Mouse (Mus musculus) hindbrain, embryonic 13.5 days (tissue): ENCODE results near the gene Gpr83. TPM values are rescaled to one million over a fixed set of nuclear protein-coding genes. Genes with fewer than 3 reads are reported as not detected.

Experiments used
- ATAC-seq: fragments of 200-750 bp; cut with Nextera tagmentation; 2 replicates; pipeline ENCODE4 v1.8.0; 2017; ENCODE audit warnings: moderate TSS enrichment; ENCODE audit not compliant: low FRiP score
- H3K27ac ChIP-seq: fragments of 300-500 bp; sonication (generic); 2 replicates; pipeline ENCODE4 v1.5.1; 2015; ENCODE audit warnings: inconsistent platforms, mild to moderate bottlenecking, moderate library complexity
- H3K27me3 ChIP-seq: fragments of 300-500 bp; sonication (generic); 2 replicates; pipeline ENCODE4 v1.6.1; 2015; ENCODE audit warnings: mild to moderate bottlenecking, inconsistent platforms
- H3K36me3 ChIP-seq: fragments of 300-500 bp; sonication (generic); 2 replicates; pipeline ENCODE4 v1.6.1; 2015; ENCODE audit warnings: mild to moderate bottlenecking, inconsistent platforms
- H3K4me1 ChIP-seq: fragments of 300-500 bp; sonication (generic); replicated peaks from 2 replicates; pipeline ENCODE4 v1.6.1; 2015; ENCODE audit warnings: inconsistent platforms
- H3K4me2 ChIP-seq: fragments of 300-500 bp; sonication (generic); 2 replicates; pipeline ENCODE4 v1.6.1; 2015; ENCODE audit warnings: inconsistent platforms, mild to moderate bottlenecking, moderate library complexity
- H3K4me3 ChIP-seq: fragments of 300-500 bp; sonication (generic); 2 replicates; pipeline ENCODE4 v1.5.1; 2015; ENCODE audit warnings: mild to moderate bottlenecking, inconsistent platforms
- H3K9ac ChIP-seq: fragments of 300-500 bp; sonication (generic); 2 replicates; pipeline ENCODE4 v1.6.1; 2015; ENCODE audit warnings: mild to moderate bottlenecking, inconsistent platforms
- H3K9me3 ChIP-seq: fragments of 300-500 bp; sonication (generic); 2 replicates; pipeline ENCODE4 v1.6.1; 2016; ENCODE audit warnings: inconsistent platforms
- WGBS: fragments of 180-500 bp; shearing (Covaris S2); methylation state at CpG from one replicate; pipeline ENCODE4 v1.1.7; 2015; 5-methylcytosine and 5-hydroxymethylcytosine counted together
- polyA plus RNA-seq: library from polyadenylated mRNA; unstranded; fragments of >200 nt; fragmentation: Nextera tagmentation; extraction: Ambion mirVana; gene quantifications from 2 replicates; pipeline ENCODE4 v1.2.1, GENCODE M21; 2015

The Gpr83 gene
- polyA plus RNA-seq, 1 experiment from 2014 or later, result 1.1 TPM

- H3K36me3 ChIP-seq, result no peaks in the 10 kb centered on the region
- H3K9me3 ChIP-seq, result no peaks in the 10 kb centered on the region
- H3K4me3 ChIP-seq, result no peak overlapping the region
- no peaks in the 10 kb centered on the region for H3K27me3 ChIP-seq
- peak; percentile 59 for ATAC-seq
- no peak overlapping the region for H3K4me2 ChIP-seq
- no peak overlapping the region for H3K9ac ChIP-seq
- peaks cover 3% of the 10 kb centered on the region; the same call in 1 of the 2 replicates for H3K4me1 ChIP-seq
- H3K27ac ChIP-seq, result no peak overlapping the region
- 60% methylated on average over 5 of the region's 5 CpGs for WGBS
Measured at GRCm38 (mm10) chr9:14918825-14919668, 59.0 kb downstream of the Gpr83 start.

Other genes with a start within 250 kb of the Gpr83 start
- gene Amotl1, start 215.2 kb upstream of the Gpr83 start, polyA plus RNA-seq, result 8.8 and 10.4 TPM in 2 replicates
- 0.30 and 0.48 TPM in 2 replicates for gene Piwil4, start 119.5 kb upstream of the Gpr83 start, polyA plus RNA-seq
- gene Fut4, start 107.8 kb upstream of the Gpr83 start, polyA plus RNA-seq, result 1.2 and 1.3 TPM in 2 replicates
- gene 1700012B09Rik, start 89.2 kb upstream of the Gpr83 start, polyA plus RNA-seq, result 3.7 and 6.3 TPM in 2 replicates
- 11.9 and 15.5 TPM in 2 replicates for gene Mre11a, start 75.6 kb upstream of the Gpr83 start, polyA plus RNA-seq
- gene Ankrd49, start 75.4 kb upstream of the Gpr83 start, polyA plus RNA-seq, result 35.6 and 35.7 TPM in 2 replicates
- gene Izumo1r, start 43.7 kb downstream of the Gpr83 start, polyA plus RNA-seq, result not detected in 2 replicates
- gene Panx1, start 185.3 kb downstream of the Gpr83 start, polyA plus RNA-seq, result 148 and 152 TPM in 2 replicates